Mouse (Mus musculus) ES-CJ7 (cell line): ENCODE measurements around the gene Lsg1.
A peak's percentile ranks its signal among the peaks of the same experiment; 100 is the strongest.

Experiments
- DNase-seq: peaks from one replicate; pipeline ENCODE4 v3.0.0; 2011; ENCODE audit warnings: low read depth, low spot score

Gene Lsg1

DNA sequence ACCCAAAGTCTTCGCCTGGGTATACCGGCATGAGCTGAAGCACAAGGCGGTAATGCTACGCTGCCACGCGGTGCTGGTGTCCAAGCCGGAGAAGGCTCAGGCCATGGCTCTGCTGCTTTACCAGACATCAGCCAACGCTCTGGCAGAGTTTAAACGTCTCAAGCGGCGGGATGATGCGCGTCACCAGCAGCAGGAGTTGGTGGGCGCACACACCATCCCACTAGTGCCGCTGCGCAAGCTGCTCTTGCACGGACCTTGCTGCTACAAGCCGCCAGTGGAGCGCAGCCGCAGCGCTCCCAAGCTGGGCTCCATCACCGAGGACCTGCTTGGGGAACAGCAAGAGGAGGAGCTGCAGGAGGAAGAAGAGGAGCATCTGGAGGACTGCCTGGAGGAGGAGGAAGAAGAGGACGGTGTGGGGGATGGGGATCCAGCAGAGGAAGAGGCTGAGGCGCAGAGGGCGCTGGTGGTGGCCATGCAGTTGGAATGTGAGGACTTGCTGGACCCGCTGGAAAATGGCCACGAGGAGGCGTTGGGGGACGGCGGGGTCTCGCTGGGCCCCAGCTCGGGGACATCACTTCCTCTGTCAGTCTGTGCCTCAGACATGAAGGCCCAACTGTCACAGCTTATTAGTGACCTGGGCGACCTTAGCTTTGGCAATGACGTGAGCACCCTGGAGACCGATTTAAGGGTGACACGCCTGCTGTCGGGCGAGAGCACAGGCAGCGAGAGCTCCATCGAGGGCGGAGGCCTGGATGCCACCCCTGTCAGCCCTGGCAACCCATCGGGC lies 13.8 kb upstream of the Lsg1 start:
- DNase-seq = peak; percentile 41

DNA sequence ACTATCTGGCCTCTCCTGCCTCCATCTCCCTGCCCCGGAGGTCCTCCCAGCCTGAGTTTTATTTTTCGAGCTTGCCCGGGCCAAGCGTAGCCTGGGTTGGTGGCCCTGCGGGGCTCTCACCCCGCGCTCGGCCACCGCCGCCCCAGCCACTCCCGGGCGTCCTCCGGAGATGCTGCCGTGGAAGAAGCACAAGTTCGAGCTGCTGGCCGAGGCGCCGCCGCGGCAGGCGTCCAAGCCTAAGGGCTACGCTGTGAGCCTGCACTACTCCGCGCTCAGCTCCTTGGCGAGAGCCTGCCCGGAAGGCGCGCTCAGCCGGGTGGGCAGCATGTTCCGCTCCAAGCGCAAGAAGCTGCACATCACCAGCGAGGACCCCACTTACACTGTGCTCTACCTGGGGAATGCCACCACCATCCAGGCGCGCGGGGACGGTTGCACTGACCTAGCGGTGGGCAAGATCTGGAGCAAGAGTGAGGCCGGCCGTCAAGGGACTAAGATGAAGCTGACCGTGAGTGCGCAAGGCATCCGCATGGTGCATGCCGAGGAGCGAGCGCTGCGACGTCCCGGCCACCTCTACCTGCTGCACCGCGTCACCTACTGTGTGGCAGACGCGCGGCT lies 13.1 kb upstream of the Lsg1 start:
- DNase-seq = no peak

DNA sequence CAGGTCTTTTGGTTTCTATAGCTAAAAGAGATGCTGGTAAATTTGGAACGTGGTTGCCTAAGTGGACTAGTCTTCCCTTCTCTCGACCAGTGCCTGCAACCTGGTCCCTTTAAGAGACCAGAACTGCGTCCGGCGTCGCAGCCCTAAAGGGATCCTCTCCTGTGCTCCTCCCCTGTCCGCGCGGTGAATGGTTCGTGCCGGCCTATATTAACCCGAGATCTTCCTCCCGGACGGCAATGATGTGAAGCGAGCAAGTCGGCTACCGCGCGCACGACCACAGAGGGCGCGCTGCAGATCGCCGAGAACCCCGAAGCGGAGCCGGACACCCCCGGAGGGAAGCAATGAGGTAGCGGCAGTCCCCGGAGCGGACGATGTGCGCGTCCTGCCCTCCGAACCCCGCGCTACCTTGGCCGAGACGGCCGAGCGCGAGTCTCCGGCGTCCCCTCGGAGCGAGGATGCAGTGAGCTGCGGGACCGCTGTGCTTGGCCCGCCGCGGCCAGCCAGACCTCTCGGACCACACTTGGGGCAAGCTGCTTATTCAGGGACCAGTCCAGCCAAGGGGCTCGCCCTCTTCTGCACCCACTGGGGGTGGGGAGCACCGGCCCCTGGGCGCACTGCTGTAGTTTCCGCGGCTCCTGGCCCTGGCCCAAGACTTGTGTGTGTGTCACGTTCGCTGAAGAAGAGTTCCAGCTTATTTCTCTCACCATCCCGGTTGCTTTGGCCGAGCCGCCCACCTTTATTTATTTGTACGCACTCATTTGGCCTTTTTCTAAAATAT lies 12.3 kb upstream of the Lsg1 start, which contains the start of gene Fam43a:
Fam43a (plus strand) TSS at position 233 of the 778 bp plus-strand sequence.
- peak; percentile 95 for DNase-seq

DNA sequence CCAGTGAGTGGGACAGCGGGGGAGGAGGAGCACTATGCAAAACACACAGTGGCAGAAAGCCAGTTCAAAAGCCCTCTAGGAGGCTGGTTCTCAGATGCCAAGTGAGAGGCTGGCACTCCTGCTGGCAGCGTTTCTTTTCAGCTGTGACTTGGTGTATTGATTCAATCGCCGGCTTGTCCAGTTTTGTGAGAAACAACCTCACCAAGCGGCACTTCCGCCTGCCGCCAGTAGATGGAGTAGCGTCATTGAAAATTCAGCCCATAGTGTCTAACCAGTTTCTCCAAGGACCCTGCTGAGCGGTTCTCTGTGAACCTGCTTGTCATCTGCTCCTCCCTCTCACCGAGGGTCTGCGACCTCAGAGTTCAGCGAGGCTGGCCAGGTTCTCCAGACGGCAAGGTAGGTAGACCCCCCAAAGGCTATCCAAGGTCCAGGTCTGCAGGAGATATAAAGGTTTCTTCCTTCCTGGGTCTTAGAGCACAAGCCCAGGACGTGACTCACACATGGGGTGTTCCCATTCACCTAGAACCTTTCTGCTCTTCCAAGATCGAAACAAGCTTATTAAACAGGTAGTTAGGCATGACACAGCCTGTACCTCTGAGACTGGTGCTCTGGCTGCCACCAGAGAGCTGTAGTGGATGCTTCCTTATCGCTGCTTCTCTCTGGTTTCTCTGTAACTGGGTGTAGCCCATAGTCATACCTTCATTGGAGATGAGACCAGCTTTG lies 9.7 kb upstream of the Lsg1 start:
- peak; percentile 87 for DNase-seq

DNA sequence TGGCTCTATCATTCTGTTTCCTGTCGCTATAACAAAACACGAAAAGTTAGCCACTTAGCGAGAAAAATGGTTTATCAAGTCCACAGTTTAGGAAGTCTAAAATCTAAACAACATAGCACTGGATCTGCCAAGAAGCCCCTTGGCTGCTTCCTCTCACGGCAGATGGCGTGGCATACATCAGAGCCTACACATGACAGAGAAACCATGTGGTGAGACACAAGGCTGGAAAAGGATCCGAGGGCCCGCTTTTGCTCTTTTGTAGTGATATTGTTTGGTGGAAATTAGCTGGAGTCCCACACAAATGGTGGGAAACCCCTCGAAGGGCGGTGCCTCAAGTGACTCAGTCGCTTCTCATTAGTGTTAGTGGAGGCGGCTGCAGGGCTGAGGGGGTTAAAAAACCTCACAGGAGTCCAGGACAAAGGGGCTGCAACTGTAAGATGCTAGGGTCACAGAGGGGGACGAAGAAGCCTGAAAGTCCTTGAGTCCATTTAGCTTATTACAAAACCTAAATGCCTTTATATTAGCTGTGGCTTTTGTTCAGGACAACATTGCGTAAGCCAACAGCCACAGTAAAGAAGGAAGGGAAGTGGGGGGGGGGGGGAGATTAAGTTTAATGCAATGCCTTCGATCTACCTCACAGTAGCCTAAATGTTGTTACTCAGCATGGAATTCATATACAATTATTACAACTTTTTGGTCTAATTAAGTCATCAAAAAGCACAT lies 8.6 kb upstream of the Lsg1 start:
- DNase-seq = no peak

DNA sequence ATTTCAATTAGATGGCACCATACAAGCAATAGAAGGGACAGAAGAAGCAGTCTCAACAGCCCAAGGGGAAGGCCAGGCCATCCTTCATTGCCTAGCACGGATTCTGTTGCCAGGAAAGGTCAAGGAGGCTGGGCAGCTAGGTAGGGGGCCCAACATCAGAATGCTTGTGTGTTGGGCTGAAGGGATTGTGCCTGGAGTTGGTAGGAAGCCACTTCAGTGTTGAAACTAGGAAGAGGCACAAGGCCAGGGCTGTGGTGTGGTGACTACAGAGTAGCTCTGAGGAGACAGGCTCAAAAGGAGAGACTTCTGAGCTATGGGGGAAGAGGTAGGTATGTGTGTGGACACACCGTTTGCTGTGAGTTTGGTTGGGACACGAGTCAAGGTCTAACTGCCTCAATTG lies 8.0 kb upstream of the Lsg1 start:
- no peak for DNase-seq

DNA sequence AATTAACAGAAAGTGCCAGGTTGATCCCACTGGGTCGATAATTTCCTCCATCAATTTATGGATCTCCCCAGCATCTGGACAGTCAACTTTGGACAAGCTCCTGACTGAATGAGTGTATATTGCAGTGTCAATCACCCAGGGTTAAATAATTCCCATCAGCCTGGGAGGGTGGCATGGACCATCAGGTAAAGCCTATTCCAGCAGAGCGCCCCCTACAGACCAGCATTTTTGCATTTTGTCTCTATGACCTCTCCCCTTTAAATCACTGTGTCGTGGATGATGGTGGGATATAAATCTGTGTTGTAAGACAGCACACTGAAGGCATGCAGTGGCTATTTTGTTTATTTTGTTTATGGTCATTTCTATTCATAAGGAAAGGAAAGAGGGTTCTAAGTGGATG lies 4.6 kb upstream of the Lsg1 start:
- peak; percentile 57 for DNase-seq

DNA sequence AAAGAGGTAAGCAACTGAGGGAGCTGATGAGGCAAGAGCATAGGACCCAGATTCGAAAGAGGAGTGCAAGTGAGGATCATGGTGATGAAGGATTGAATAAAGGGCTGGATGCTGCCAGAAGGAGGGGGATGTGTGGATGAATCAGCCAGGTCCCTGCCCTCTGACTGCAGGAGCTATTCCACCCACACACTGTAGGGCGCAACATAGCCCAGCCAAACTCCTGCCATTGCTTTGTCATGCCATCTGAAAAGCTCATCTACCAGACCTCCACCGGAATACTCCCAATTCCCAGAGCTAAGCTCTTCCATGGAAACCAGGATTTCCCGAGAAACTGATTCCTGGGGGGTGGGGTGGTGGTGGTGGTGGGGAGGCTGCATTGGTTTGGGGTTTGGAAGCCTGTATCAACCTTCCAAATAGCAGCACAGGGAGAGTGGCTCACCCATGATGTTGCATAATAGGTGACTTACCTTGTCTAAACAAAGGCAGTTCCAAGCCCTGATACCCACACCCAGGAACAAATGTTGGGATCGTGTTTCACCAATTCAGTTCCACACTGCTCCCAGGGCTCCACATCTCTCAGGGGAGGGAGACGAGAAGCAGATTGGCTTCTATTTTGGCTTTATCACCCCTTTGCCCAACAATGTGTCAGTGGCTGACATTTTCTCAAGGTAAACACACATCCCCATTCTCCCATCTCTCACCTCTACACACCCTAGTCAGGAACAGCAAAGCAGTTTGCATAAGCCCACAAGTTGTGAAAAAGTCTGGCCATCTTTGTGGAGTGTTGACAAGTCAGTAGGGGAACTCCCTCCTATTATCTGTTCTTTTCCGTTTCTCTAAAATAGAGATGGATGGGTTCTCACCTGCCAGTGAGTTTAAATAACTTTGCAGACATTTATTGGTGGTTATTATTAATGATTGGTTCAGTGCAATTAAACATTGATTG lies 3.1 kb upstream of the Lsg1 start:
- peak; percentile 52 for DNase-seq

DNA sequence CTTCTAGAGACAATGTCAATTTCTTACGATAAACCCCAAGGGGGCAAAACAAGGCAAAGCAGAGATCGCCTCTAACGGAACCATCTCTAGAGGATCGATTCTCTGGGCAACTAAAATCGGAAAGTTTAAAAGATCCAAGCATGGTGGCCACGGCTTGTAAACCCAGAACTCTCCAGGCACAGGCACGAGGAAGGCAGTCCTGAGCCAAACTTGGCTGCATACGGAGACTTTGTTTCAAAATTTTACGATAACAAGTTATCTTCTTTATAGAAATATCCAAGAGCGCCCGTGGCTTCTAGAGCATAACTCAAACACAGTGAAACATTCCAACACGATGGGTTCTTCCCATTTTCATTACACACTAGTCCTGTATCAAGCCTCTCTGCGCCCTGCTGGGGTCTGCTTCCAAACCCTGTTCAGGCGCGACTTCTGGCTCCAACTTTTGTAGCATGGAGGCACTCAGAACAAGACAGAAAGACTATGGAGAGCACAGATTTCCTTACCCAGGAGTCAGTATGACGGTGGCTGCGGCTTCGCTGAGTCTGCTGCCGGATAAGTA lies 378 bp downstream of the Lsg1 start:
- DNase-seq = no peak

DNA sequence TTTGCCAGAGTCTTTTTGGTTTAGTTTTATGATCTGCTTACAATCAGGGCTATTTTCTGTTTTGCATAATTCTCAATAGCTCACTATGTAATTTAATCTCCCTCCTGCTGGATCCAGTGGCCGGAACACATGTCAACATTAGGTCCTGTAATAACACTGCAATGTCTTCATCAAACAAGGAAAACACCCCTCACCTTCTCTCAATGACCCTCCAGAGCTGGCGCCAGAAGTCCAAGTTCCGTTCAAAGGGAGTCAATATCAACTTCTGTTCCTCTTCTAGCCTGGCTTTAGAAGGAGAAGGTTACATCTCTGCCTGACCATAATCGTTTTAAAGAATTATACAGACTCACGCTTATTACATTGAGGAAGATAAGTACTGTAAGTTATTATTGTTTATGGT lies 6.6 kb downstream of the Lsg1 start:
- DNase-seq = no peak

DNA sequence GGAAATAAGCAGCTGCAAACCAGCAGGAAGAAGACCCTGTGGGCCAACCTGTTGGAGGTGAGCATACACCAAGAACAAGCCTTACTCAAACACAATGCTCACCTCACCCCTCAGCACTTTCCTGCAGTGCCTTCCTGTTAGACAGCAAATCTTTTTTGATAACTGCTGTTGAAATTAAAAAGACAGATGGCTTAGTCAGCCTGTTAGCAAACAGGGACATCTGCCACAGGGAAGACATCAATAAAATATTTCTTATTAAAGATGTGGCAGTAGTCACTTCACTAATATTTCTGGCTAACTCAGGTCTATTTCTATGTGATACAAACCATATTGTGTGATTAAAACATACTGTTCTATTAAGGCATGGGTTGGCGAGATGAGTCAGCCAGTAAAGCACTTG lies 11.0 kb downstream of the Lsg1 start:
- no peak for DNase-seq

DNA sequence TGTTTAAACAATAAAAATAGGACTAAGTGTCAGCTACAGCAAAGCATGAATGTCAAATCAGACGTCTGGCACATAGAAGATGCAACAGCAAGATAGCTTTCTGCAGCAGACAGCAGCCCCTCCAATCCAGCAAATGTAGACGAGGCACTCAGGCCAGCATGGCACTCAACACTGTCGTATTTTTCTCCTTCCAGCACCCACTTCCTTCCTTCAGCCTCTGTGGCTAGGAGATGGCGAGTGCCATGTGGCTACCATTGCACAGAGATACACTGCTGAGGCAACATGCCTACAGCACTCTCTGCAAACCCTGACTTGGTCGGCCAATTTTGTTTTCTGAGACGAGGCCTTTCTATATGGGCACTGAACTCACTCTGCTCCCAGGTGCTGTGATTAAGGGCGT lies 11.6 kb downstream of the Lsg1 start:
- no peak for DNase-seq

DNA sequence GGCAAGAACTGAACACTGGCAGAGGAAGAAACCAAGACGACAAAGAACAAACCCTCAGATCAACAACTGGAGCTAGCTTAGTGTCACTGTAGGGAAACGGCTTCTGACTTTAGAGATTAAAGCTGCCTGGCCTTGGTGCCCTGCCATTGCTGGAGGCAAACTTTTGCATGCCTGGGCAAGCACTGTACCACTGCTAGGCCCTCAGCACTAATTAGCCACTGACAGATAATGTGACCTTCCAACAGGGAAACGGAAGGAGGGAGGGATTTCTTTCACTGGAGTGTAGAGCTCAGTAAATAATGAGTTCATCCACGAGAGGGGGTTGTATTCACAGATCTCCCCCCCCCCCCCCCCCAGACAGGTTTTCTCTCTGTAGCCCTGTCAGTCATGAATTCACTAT lies 15.2 kb downstream of the Lsg1 start:
- DNase-seq = peak; percentile 69

DNA sequence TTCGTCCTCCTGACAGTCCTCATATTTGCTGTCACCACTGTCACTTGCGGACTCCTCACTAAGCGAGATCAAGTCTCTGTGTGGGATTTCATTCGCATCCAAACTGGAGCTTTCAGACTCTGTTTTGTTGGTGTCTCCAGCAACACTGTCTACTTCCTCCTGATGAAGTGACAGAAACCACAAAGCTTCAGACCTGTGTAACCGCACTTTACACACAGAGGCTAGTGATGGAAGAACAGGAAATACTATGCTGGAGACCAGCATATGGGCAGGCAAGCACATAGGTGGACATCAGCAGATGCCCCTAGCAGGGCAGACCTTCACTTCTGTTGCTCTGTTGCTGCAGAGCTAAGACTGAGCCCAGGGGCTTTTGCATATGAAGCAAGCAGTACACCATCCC lies 16.0 kb downstream of the Lsg1 start:
- DNase-seq = no peak

DNA sequence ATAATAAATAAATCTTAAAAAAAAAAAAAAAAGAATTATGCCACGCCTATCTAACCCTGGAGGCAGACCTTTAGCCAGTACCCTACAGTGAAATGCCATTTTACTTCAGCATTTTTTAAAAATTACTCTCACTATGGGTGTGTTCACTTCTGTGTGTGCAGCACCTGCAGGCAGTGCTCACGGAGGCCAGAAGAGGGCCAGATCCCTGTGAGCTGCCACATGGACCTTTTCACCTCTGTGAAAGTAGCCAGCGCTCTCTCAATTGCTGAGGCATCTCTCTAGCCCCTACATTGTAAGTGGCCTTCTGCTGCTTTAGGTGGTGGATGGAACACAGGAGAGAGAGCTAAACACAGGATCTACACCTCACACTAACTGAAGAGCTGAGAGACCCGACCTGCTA lies 17.2 kb downstream of the Lsg1 start:
- DNase-seq = peak; percentile 43

DNA sequence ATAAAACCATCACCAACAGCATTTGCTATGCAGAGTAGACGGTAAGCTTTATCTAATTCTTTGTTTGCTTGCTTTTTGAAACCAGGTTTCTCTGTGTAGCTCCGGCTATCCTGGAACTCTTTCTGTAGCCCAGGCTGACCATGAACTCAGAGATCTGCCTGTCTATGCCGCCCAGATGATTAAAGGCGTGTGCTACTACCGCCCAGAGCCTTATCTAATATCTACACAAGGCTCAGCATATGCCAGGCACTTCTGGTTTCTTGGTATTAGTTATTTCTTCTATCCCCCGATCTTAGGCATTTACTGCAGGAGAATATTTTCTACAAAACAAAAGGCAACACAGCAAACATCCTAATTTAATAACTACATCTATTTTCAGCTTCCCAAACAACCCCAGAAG lies 21.8 kb downstream of the Lsg1 start:
- DNase-seq = no peak

DNA sequence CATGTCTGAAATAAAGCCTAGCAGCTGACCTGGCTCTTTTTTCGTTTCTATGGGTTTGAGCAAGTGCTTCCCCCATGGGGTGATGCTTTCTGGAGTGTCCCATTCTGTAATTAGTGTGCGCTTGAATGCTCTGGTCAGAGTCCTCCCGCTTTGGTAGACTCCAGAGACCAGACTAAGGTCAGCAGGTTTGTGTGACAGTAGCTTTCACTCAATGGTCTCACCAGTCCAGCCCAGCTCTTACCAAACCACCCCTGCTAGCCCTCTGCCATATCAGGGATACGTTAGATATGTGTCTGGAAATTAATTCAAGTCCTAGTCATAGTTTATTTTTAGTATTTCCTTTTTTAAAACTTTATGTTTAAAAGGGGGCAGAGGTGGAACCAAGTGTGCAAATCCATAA lies 26.8 kb downstream of the Lsg1 start:
- DNase-seq = no peak

DNA sequence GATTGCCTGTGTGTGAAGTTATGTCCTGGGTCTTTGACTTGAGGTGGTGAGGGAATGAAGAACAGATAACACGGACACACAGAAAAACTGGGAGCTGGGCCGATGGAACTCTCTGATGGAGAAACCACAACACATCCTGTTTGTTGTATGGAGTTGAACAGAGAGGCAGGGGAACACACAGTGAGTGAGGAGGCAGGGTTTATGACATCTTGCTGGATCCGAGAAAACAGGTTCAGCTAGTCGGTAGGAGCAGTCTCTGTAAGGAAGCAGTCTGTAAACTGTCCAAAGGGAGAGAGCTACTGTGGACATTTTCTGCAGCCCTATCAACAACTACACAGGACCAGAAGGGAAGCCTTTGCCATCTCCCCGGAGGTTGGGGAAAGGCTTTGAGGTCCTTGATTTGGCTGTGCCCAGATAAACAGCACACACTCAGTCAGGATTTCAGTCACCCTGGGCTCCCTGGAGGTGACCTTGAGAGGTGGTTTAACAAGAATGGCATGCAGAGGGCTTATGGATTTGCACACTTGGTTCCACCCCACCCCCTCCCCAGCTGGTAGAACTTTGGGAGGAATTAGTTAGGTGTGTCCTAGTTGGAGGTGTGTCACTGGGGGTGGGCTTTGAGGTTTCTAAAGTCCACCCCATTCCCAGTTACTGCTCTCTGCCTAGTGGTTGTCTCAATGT lies 27.9 kb downstream of the Lsg1 start:
- DNase-seq = peak; percentile 46

DNA sequence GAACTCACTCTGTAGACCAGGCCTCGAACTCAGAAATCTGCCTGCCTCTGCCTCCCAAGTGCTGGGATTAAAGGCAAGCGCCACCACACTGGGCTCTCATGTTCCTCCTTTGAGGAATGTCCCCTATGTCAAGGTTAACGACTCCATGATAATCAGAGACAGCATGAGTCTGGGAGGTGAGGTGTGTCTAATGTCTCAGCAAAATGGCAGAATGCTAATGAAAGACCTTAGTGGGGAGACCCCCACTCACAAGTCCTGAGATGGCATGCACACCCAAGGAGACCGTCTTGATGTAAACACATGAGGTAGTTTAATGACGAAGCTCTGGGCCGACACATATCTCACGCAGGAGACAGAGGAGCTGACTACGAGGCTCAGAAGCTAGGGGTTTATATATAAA lies 33.3 kb downstream of the Lsg1 start:
- DNase-seq = no peak
